ENCODE assay signal across 8 mouse cellular contexts in genomic region chrX:36744735-36745134, GRCm38 (mm10). TPM values are rescaled to one million over a fixed set of nuclear protein-coding genes. Genes with fewer than 3 reads are reported as not detected.
DNase-seq lines count a peak whose midpoint lies in the region; ATAC-seq and TF ChIP-seq lines count a peak whose summit lies in the region.

No protein-coding gene starts in this region.

- H3K9me3 ChIP-seq in midbrain, embryonic 15.5 days, result no peaks in the 10 kb centered on the region

- H3K4me2 ChIP-seq in myocyte (ENCODE audit: low read depth), result peak overlapping the region; percentile 62
- no peak overlapping the region for H3K4me2 ChIP-seq in midbrain, embryonic 15.5 days

- no peak overlapping the region for H3K9ac ChIP-seq in midbrain, embryonic 15.5 days

- no peak overlapping the region for H3ac ChIP-seq in myocyte (ENCODE audit: control insufficient read depth, insufficient read length)

- peak; percentile 1 for DNase-seq in gastrocnemius, adult 18-20 months (ENCODE audit: low spot score)
- no peak for DNase-seq in gastrocnemius, postnatal 25 days
- peak; percentile 60 to 68 for DNase-seq in B cell, adult 2 months
- DNase-seq in cerebellum, postnatal 25 days, result no peak

- H3K36me3 ChIP-seq in myocyte (ENCODE audit: control insufficient read depth, insufficient read depth), result no peaks in the 10 kb centered on the region
- no peaks in the 10 kb centered on the region for H3K36me3 ChIP-seq in midbrain, embryonic 15.5 days (replicated peaks)

- peak overlapping the region; percentile 82 for H3K4me3 ChIP-seq in bone marrow macrophage, adult 2 months (ENCODE audit: insufficient read depth, low read length)
- no peak overlapping the region for H3K4me3 ChIP-seq in myocyte
- H3K4me3 ChIP-seq in midbrain, embryonic 15.5 days, result no peak overlapping the region

- H3K27me3 ChIP-seq in myocyte (ENCODE audit: control insufficient read depth, insufficient read depth, insufficient read length), result no peaks in the 10 kb centered on the region
- no peaks in the 10 kb centered on the region for H3K27me3 ChIP-seq in midbrain, embryonic 15.5 days (replicated peaks)

- H3K27ac ChIP-seq in bone marrow macrophage, adult 2 months (ENCODE audit: insufficient read depth, low read depth, low read length), result peak overlapping the region; percentile 76
- H3K27ac ChIP-seq in midbrain, embryonic 15.5 days, result no peak overlapping the region

- TF ChIP-seq POLR2A in bone marrow macrophage, adult 2 months (IDR thresholded peaks at IDR 0.05; ENCODE audit: borderline replicate concordance, low read depth, low read length), result no peak
- TF ChIP-seq POLR2A in myocyte (IDR thresholded peaks at IDR 0.05; ENCODE audit: insufficient read length, low read depth), result no peak

- no peaks in the 10 kb centered on the region for H3K79me2 ChIP-seq in myocyte (ENCODE audit: control insufficient read depth, insufficient read depth)

- ATAC-seq in hematopoietic stem cell, adult 5-6 weeks (replicated peaks in 1 of 2; ENCODE audit: insufficient read depth in 1 of 2, low FRiP score in 2 of 2, low TSS enrichment in 1 of 2, low read depth in 1 of 2, poor library complexity in 2 of 2, severe bottlenecking in 2 of 2), result peak; percentile 88 to 96
- no peak for ATAC-seq in midbrain, embryonic 15.5 days (replicated peaks)

- WGBS in midbrain, embryonic 15.5 days, result 74% methylated on average over 7 of the region's 7 CpGs

- no peak for TF ChIP-seq CTCF in bone marrow macrophage, adult 2 months (IDR thresholded peaks at IDR 0.05; ENCODE audit: low read depth, low read length)

- peaks cover 17% of the 10 kb centered on the region for H3K4me1 ChIP-seq in bone marrow macrophage, adult 2 months (ENCODE audit: control insufficient read depth, insufficient read depth, low read length)
- H3K4me1 ChIP-seq in midbrain, embryonic 15.5 days, result peaks cover 5% of the 10 kb centered on the region; the same call in 1 of the 2 replicates

TF ChIP-seq in myocyte, 11 proteins besides CTCF, POLR2A, EP300 and RAD21:
- TF ChIP-seq POLR2AphosphoS2 (IDR thresholded peaks at IDR 0.05; ENCODE audit: insufficient read length, low read depth) (no peak), SRF (IDR thresholded peaks at IDR 0.05; ENCODE audit: control insufficient read depth, insufficient read length, low read depth) (no peak), TCF3 (IDR thresholded peaks at IDR 0.05; ENCODE audit: insufficient read length, low read depth) (no peak), TCF12 (IDR thresholded peaks at IDR 0.05; ENCODE audit: insufficient read depth, poor library complexity, severe bottlenecking) (no peak), MYOG (IDR thresholded peaks at IDR 0.05; ENCODE audit: control insufficient read depth in 1 of 3, insufficient read depth in 1 of 3, insufficient read length in 2 of 3, low read depth in 2 of 3) (no peak), USF1 (IDR thresholded peaks at IDR 0.05; ENCODE audit: low read depth) (no peak), MYOD1 (IDR thresholded peaks at IDR 0.05; ENCODE audit: control insufficient read depth in 1 of 3, insufficient read length in 2 of 3, low read depth in 2 of 3) (no peak), E2F4 (IDR thresholded peaks at IDR 0.05; ENCODE audit: insufficient read depth) (no peak), REST (IDR thresholded peaks at IDR 0.05; ENCODE audit: insufficient read depth, insufficient read length) (no peak), MAX (IDR thresholded peaks at IDR 0.05; ENCODE audit: low read depth) (no peak), CEBPB (IDR thresholded peaks at IDR 0.05; ENCODE audit: insufficient read depth, poor library complexity, severe bottlenecking) (no peak)

RNA-seq across cellular contexts. Expression of gene Slc25a43, which starts 1.3 kb away (rescaled TPM):
- total RNA-seq in gastrocnemius, adult 18-20 months (2021), result not detected
- total RNA-seq in gastrocnemius, postnatal 25 days (2021), result under 1 TPM in 1 of 2 experiments, not detected in 1; 0.32 TPM
- 5.8 and 6.4 TPM in 2 replicates for polyA plus RNA-seq in bone marrow macrophage, adult 2 months (2012; ENCODE audit: insufficient read depth, insufficient read length, missing spikeins)
- total RNA-seq in hematopoietic stem cell, adult 5-6 weeks (2017), result 1.8 and 2.2 TPM in 2 replicates
- polyA plus RNA-seq in myocyte (2012; fragmentation: generic; extraction: Trizol), result 1.1 TPM
- 0.70 and 0.99 TPM in 2 replicates for polyA plus RNA-seq in midbrain, embryonic 15.5 days (2015; fragmentation: Nextera tagmentation; extraction: Ambion mirVana)

RNA-seq across cellular contexts. Expression of gene Slc25a5, which starts 50.7 kb away (rescaled TPM):
- total RNA-seq in gastrocnemius, adult 18-20 months (2021), result 10 to 100 TPM; 58.6 to 65.0 TPM
- total RNA-seq in gastrocnemius, postnatal 25 days (2021), result 10 to 100 TPM; 78.5 to 87.7 TPM
- polyA plus RNA-seq in bone marrow macrophage, adult 2 months (2012; ENCODE audit: insufficient read depth, insufficient read length, missing spikeins), result 259 and 263 TPM in 2 replicates
- 527 and 620 TPM in 2 replicates for total RNA-seq in hematopoietic stem cell, adult 5-6 weeks (2017)
- polyA plus RNA-seq in myocyte (2012; fragmentation: generic; extraction: Trizol), result 684 TPM
- polyA plus RNA-seq in midbrain, embryonic 15.5 days (2015; fragmentation: Nextera tagmentation; extraction: Ambion mirVana), result 441 and 470 TPM in 2 replicates

Comparison
In these comparisons a context has a peak if more than half of its experiments do, and no peak if none do; other contexts are left out.
1. DNase-seq: peak in gastrocnemius, adult 18-20 months (single experiment) and B cell, adult 2 months (2 of 2); none in gastrocnemius, postnatal 25 days (single experiment) and cerebellum, postnatal 25 days (0 of 2).